Mouse (Mus musculus) cerebellum, adult 18-20 months (tissue): Measurements from ENCODE around the gene Dgkz.

Source experiments
- DNase-seq, 2 experiments: peaks; one replicate each; pipeline ENCODE4 v3.0.0; 2021

Dgkz gene

DNA sequence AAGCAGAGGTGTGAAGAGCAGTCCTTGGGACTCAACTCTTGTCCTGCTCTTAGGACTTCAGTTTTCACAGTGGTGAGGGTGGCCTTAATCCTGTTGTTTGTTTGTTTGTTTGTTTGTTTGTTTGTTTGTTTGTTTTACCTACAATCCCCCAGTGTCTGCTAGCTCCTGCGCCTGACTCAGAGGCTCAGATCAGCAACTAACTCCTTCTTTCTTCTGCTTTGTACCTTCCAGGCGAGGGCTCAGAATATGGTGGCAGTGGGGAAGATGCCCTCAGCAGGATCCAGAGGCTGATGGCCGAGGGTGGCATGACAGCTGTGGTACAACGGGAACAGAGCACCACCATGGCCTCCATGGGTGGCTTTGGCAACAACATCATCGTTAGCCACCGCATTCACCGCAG lies 58.6 kb downstream of the Dgkz start:
- no peak for DNase-seq

DNA sequence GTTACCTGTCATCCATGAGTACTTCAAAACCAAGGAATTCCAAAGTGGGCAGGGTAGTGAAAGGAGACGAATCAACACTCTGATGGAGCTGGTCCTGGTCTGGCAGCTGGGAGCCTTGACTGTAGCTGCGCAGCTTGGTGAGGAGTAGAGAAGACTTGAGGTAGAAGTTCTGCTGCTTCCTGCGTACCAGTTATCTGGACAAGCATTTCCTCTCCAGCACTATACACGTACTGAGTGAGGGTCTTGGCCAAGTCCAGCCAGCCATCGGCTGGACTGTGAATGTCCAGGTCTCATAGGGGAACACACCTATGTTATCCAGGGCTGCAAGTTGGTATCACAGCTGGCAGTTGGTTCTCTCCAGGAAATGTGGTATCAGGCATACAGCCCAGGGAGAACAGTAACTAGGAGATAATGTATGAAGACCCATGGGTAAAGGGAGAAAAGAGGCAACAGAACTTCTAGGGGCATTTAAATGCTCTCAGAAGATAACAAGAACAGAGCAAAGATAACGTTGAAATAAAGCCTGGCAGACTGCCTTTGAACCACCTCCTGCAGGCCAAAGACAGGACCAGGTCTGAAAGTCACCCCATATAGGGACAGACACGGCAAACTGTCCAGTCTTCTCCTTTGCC lies 59.2 kb downstream of the Dgkz start:
- DNase-seq: no peak

DNA sequence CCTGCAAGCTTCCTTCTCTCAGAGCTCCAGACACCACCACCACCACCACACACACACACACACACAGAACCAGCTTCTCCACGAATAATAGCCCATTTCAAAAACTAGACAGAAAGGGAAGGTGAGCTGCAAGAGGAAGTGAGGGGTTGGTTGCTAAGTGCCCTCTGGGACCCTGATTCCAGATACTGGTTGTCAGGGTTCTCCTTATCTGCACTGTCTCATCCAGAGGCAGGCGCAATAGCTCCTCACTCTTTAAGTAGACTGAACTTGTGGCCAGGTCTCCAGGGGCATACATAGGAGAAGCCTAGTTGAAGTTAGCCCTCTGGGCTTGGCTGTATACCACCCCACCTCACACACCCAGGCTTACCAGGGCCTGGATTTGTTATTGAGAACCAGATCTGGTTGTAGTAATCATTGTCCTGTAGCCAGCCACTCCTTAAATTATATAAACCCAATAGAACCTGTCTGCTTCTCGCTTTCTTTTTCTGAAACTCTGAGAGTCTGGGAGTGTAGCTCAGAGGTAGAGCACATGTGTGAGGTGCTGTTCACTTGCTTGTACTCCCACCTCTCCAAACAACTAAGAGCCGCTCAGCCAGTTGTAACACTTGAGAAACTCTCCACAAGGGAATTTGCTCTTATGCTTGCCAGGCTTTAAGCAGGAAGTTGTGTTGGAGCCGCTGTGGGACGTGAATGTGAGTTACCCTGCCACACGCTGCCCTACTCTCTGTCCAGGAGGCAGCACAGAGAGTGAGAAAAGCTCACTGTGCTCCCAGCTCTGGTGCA lies 62.1 kb downstream of the Dgkz start:
- no peak for DNase-seq

DNA sequence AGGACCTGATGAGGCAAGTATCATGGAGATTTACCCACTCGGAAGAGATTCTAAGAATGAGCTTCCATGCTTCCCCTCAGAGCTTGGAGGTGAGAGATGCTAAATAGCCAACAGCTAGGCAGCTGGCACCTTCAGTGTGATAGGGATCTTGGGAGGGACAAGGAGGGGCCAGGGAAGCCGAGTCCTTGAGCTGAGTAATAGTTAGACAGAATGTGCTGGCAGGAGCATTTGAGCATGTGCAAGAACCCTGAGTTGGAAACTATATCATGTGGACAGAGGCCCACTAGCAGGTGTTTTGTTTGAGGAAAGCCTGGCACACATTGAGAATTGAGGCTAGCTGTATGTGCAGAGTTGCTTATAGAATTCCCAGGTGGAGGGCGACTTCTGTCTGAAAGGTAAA lies 63.0 kb downstream of the Dgkz start:
- no peak for DNase-seq

DNA sequence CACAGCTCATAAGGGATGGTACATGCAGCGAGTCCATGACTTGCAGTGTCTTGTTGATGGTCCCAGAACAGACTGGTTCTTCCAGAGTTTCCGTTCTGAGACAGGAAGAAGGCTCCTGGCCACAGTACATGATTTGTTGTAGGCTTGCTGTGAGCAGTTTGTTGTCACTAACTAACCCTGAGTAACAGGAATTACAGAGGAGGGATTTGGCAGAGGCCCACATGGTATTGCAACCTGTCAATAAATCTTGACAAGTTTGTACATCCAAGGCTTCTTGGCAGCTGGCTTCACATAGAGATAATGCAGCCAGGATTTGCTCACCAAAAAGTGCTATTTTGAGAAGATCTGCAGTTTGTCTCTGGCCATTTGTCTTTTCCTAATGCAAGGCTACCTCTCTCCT lies 69.5 kb downstream of the Dgkz start:
- DNase-seq: no peak

DNA sequence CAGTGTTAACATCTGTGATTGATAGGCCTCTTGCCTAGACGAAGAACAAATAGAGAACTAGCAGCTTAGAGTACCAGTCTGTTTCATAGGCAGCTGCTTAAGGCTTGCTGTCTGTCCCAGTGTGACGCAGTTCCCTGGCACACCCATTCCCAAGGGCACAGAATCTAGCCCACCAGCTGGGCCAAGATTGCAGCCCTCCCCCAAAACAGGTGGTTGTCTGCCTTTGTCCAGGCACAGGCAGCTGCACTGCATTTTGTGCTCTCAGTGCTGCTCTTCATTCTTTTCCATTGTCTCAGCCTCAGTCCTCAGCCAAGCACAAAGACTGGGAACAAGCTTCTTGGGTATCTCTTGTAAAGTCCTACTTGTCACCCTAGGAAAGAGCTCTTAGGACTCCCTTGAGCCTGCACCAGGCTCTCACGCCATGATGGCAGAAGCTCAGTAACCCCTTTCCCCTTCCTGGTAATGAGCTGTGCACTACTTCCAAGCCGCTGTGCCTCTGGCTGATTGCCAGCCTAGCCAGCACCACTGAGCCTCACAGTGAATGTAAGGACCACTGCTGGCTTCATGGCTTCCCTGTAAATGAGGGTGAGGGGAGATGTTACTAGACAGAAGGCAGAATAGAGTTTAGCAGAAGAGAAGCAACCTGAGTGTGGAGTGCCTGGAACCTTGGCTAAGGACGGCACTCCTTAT lies 70.9 kb downstream of the Dgkz start:
- DNase-seq: peak in 1 of 2 experiments; percentile 44

DNA sequence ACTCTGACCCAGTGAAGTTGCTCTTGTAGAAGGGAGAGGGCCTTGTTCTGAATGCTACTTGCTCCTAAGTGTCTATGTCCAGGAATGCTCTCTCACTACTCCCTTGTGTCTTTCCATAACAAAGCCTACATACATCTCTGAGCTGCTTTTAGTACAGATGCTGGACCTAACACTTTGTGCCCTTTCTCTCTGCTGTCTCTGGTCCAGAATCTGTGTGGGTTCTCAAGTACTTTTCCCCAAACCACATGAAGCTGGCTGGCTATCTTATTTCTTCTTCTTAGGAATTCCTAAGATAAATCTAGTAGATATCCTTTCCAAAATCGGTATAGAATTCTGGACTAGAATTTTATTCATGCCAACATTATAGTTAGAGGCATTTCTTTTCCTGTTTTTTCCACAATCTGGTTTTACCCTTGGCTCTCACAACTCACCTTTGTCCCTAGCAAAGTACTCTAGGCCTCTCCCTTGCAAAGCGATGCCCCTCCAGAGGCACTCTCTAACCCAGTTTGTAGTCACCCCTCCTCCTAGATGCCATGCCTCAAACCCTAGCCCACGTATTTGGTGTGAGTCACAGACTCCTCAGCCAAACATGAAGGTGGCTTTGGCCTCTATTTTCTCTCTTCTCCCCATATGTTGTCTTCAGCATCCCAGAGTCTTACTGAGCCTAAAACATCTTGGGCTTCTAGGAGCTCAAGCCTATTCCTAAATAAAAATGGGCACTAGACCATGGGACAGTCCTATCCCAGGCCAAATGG lies 72.3 kb downstream of the Dgkz start:
- no peak for DNase-seq

DNA sequence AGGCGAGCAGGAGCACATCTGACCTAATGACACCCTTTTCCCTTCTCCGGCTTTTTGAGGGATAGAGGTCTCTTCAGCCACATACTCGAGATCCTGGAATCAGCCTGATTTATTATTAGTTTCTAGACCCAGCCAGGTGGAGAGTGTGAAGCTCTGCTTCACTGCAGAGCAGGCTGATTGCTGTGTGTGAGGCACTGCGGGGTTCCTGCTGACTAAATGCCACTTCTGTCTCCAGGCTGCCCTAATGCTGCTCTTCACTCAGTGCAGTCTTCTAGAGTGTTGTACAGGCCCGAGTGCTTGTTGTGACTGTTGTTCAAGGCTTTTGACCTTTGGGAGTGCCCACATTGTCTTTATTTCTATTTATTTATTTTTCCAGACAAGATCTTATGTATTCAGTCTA lies 73.3 kb downstream of the Dgkz start:
- peak; percentile 63 to 72 for DNase-seq

DNA sequence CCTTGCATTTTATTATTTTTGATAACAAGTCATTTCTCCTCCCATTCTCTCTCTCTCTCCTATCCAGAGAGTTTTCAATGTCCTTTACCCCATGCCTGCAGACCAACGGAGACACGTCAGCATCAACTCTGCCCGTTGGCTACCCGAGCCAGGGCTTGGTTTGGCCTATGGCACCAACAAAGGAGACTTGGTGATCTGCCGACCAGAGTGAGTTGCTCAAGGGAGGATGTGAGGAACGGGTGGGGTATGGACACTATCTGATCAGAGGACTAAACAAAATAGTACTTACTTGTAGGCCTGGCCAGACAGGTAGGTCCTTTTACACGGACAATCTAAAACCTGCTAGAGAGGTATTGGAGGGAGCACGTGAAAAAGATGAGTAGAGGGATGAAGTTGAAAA lies 75.2 kb downstream of the Dgkz start:
- DNase-seq: no peak

DNA sequence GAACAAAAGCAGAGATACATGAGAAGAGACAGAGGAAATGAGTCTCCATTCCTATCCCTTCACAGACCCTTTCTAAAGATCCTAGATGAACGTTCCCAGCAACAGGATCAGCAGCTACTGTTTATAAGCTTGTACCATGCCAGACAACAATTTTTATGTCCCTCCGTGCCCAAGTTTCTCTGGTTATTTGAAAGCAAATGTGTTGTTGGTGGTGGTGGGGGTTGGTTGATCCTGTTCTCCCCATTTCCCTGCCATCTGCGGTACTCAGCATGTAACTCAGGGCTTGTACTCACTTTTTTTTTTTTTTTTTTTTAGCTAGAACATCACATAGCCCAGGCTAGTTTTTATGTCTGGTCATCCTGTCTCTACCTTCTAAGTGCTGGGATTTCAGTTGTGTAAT lies 76.5 kb downstream of the Dgkz start:
- peak in 1 of 2 experiments; percentile 24 for DNase-seq

DNA sequence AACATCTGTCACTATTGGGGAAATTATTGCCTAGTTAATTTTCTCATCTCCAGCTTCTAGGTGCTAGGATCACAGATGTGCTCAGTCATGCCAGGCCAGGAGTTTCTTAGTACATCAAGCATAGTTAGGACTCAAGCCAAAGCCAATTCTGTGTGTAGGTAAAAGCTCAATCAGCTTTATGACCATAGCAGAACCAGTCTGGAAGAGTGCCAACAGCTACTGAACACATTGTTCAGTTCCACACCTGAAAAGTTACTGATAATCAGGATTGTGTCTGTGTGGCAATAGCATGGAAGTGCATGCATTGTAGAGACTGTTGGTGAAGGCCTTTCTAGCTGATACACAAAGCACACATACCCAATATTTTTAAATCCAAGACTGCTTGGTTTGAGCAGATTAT lies 77.7 kb downstream of the Dgkz start:
- no peak for DNase-seq

DNA sequence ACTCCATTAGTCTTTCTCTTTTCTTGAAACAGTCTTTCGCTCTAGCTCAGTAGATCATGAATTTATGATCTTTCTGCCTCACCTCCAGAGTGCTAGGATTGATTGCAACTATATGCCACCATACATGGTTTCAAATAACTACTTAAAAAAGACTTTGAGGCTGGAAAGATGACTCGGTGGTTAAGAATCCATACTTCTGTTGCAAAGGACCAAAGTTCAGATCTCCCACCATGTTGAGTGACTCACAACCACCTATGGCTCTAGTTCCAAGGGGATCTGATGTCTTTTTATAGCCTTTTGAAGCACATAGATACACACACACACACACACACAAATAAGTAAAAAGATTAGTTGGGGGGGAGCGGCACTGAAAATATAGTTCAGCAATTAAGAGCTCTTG lies 80.3 kb downstream of the Dgkz start:
- no peak for DNase-seq

DNA sequence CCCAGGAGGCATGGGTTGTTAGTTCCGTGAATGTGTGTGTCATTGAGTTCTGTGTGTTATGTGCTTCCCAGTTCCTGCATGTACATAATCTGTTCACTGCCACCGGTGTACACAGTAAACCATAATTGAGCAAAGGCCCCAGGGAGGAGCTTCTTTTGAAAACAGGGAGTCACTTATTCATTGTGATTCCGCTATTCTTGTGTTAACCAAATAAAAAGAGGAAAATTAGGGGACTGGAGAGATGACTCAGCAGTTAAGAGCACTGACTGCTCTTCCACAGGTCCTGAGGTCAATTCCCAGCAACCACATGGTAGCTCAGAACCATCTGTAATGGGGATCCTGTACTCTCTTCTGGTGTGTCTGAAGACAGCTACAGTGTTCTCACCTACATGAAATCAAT lies 80.9 kb downstream of the Dgkz start:
- no peak for DNase-seq

DNA sequence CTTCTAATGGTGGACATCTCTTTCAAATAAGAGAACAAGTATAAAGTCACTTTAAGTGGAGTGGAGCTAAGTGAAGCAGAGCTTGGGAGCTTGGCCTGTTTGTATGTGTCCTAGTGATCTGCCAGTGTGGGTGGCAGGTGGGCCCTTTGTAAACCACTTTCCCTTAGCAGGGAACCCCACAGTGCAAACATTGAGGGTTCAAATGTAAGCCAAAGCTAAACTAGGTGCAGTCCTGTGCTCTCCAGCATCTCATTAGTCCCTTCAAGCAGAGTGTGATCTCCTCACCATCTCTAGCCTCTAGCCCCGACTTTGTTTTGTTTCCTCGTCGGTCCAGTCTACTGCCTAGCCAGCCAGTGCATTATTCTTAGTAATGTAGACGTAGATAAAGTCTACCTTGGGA lies 91.0 kb downstream of the Dgkz start:
- no peak for DNase-seq

DNA sequence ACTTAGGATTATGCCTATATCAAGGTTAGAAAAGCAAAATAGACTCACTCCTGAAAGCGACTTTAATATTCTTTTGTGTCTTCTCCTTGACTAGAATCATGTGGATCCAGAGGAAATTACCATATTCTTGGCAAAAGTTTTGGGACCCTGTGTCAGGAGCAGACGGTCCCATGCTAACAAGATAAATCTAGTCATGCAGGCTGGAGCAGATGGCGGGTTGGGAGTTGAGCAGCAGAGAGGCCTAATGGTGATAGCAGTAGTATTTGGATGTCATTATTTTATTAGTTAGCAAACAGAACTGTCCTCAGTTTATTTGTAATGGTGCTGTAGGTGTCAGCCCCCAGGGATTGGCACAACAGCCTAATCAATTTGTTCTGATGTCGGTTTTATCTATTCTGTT lies 91.7 kb downstream of the Dgkz start:
- DNase-seq: peak in 1 of 2 experiments; percentile 49
